Comparison of ENCODE assay signal across 23 mouse cellular contexts in genomic region chr4:137493187-137493586, GRCm38 (mm10). TPM values are rescaled to one million over a fixed set of nuclear protein-coding genes. Genes with fewer than 3 reads are reported as not detected.
DNase-seq lines count a peak whose midpoint lies in the region; ATAC-seq and TF ChIP-seq lines count a peak whose summit lies in the region.
"Had no signal": no experiment of that assay in that cellular context is flagged by ENCODE, and none has a peak within 500 bp of the region (broad histone marks: within the 10 kb centered on the region; RNA-seq: fewer than 3 reads in every experiment).

No protein-coding gene starts in this region.

- TF ChIP-seq CTCF in lung, adult 2 months (IDR thresholded peaks at IDR 0.05; ENCODE audit: insufficient read depth, low read length), result no peak

- no peak for ATAC-seq in heart, embryonic 15.5 days (replicated peaks; ENCODE audit: insufficient number of reproducible peaks, insufficient read depth, low FRiP score, low read depth)
- no peak for ATAC-seq in lung, embryonic 16.5 days (ENCODE audit: low read depth)
- ATAC-seq in limb, embryonic 14.5 days (ENCODE audit: low FRiP score, low read depth), result no peak
- no peak for ATAC-seq in hindbrain, embryonic 16.5 days
- ATAC-seq: forebrain, embryonic 15.5 days; intestine, embryonic 16.5 days; liver, postnatal 0 days; midbrain, embryonic 15.5 days; Patski had no signal

- intact Hi-C loops in heart, postnatal 25 days (cut with DNase I), result no loop called here

- no peak for TF ChIP-seq POLR2A in lung, adult 2 months (IDR thresholded peaks at IDR 0.05; ENCODE audit: borderline replicate concordance, extremely low read depth, low read depth, low read length)
- no peak for TF ChIP-seq POLR2A in limb, embryonic 14.5 days (IDR thresholded peaks at IDR 0.05; ENCODE audit: borderline replicate concordance, extremely low read depth, insufficient read depth, insufficient read length)

- no peaks in the 10 kb centered on the region for H3K9me3 ChIP-seq in heart, embryonic 15.5 days (replicated peaks)
- H3K9me3 ChIP-seq in lung, embryonic 16.5 days (ENCODE audit: control insufficient read depth, low read length), result no peaks in the 10 kb centered on the region
- H3K9me3 ChIP-seq in limb, embryonic 14.5 days (ENCODE audit: control insufficient read depth, low read length), result no peaks in the 10 kb centered on the region
- H3K9me3 ChIP-seq in hindbrain, embryonic 16.5 days (ENCODE audit: control insufficient read depth, low read length), result no peaks in the 10 kb centered on the region
- H3K9me3 ChIP-seq: forebrain, embryonic 15.5 days; hindbrain, embryonic 12.5 days; midbrain, embryonic 15.5 days had no signal

- DNase-seq in cerebellum, adult 11-12 months, result peak; percentile 2
- no peak for DNase-seq in cerebellum, postnatal 36 days
- DNase-seq in heart, postnatal 25 days (ENCODE audit: low spot score), result no peak
- no peak for DNase-seq in lung, adult 2 months
- no peak for DNase-seq in limb, embryonic 14.5 days (ENCODE audit: low spot score)
- DNase-seq: cerebellum, adult 18-20 months; layer of hippocampus, postnatal 36 days; liver, postnatal 0 days; right cerebral cortex, postnatal 25 days; thymus, adult 18-20 months had no signal

- no peaks in the 10 kb centered on the region for H3K36me3 ChIP-seq in heart, embryonic 15.5 days
- no peaks in the 10 kb centered on the region for H3K36me3 ChIP-seq in lung, embryonic 16.5 days (ENCODE audit: control insufficient read depth, insufficient read depth, low read length)
- 0 out of 2 replicates have a peak, but pooled peaks cover 6% of the 10 kb centered on the region for H3K36me3 ChIP-seq in limb, embryonic 14.5 days (ENCODE audit: control insufficient read depth, insufficient read depth, low read length)
- H3K36me3 ChIP-seq in hindbrain, embryonic 16.5 days (ENCODE audit: control insufficient read depth, insufficient read depth, low read length), result no peaks in the 10 kb centered on the region
- H3K36me3 ChIP-seq: forebrain, embryonic 15.5 days; hindbrain, embryonic 12.5 days; midbrain, embryonic 15.5 days had no signal

- H3K27ac ChIP-seq in heart, embryonic 15.5 days, result peak overlapping the region; percentile 96
- H3K27ac ChIP-seq in lung, embryonic 16.5 days (ENCODE audit: low read length), result peak overlapping the region; percentile 34
- H3K27ac ChIP-seq in limb, embryonic 14.5 days (replicated peaks; ENCODE audit: low read depth, low read length), result 0 out of 2 replicates have a peak overlapping the region, but pooled peaks have one; percentile 8
- H3K27ac ChIP-seq in hindbrain, embryonic 16.5 days (ENCODE audit: low read depth, low read length), result no peak overlapping the region
- H3K27ac ChIP-seq: forebrain, embryonic 15.5 days; hindbrain, embryonic 12.5 days; midbrain, embryonic 15.5 days had no signal

- no peak overlapping the region for H3K9ac ChIP-seq in heart, embryonic 15.5 days
- H3K9ac ChIP-seq in lung, embryonic 16.5 days (ENCODE audit: low read length), result no peak overlapping the region
- no peak overlapping the region for H3K9ac ChIP-seq in limb, embryonic 14.5 days (ENCODE audit: low read depth, low read length, severe bottlenecking)
- H3K9ac ChIP-seq in hindbrain, embryonic 16.5 days (ENCODE audit: low read depth, low read length), result no peak overlapping the region
- H3K9ac ChIP-seq: forebrain, embryonic 15.5 days; hindbrain, embryonic 12.5 days; liver, postnatal 0 days; midbrain, embryonic 15.5 days had no signal

- H3K4me3 ChIP-seq in heart, embryonic 15.5 days, result no peak overlapping the region
- H3K4me3 ChIP-seq in lung, embryonic 16.5 days (ENCODE audit: low read length), result no peak overlapping the region
- no peak overlapping the region for H3K4me3 ChIP-seq in lung, adult 2 months (replicated peaks; ENCODE audit: extremely low read depth, low read depth, low read length)
- no peak overlapping the region for H3K4me3 ChIP-seq in limb, embryonic 14.5 days (replicated peaks; ENCODE audit: low read length)
- H3K4me3 ChIP-seq in hindbrain, embryonic 16.5 days (ENCODE audit: low read length), result no peak overlapping the region
- H3K4me3 ChIP-seq: forebrain, embryonic 15.5 days; hindbrain, embryonic 12.5 days; midbrain, embryonic 15.5 days had no signal

- peaks cover 89% of the 10 kb centered on the region for H3K4me1 ChIP-seq in heart, embryonic 15.5 days (replicated peaks)
- peaks cover 61% of the 10 kb centered on the region for H3K4me1 ChIP-seq in lung, embryonic 16.5 days (replicated peaks; ENCODE audit: control insufficient read depth, insufficient read depth, low read length)
- H3K4me1 ChIP-seq in lung, adult 2 months (ENCODE audit: control insufficient read depth, insufficient read depth, low read length), result peaks cover 11% of the 10 kb centered on the region
- H3K4me1 ChIP-seq in limb, embryonic 14.5 days (ENCODE audit: control insufficient read depth, insufficient read depth, low read length), result peaks cover 54% of the 10 kb centered on the region
- H3K4me1 ChIP-seq in hindbrain, embryonic 16.5 days (ENCODE audit: control insufficient read depth, insufficient read depth, low read depth, low read length), result peaks cover 13% of the 10 kb centered on the region

- 78% methylated on average over 4 of the region's 4 CpGs for WGBS in heart, embryonic 15.5 days
- 71% methylated on average over 4 of the region's 4 CpGs for WGBS in lung, embryonic 16.5 days
- 83% methylated on average over 4 of the region's 4 CpGs for WGBS in lung, adult 2 months
- 89% methylated on average over 4 of the region's 4 CpGs for WGBS in limb, embryonic 14.5 days
- 94% methylated on average over 4 of the region's 4 CpGs for WGBS in hindbrain, embryonic 16.5 days

- H3K27me3 ChIP-seq in heart, embryonic 15.5 days, result no peaks in the 10 kb centered on the region
- no peaks in the 10 kb centered on the region for H3K27me3 ChIP-seq in lung, embryonic 16.5 days (ENCODE audit: control insufficient read depth, insufficient read depth, low read depth, low read length)
- H3K27me3 ChIP-seq in limb, embryonic 14.5 days (ENCODE audit: control insufficient read depth, insufficient read depth, low read length), result no peaks in the 10 kb centered on the region
- H3K27me3 ChIP-seq in hindbrain, embryonic 16.5 days (replicated peaks; ENCODE audit: control insufficient read depth, insufficient read depth, low read length), result 0 out of 2 replicates have a peak, but pooled peaks cover 2% of the 10 kb centered on the region
- H3K27me3 ChIP-seq: forebrain, embryonic 15.5 days; hindbrain, embryonic 12.5 days; midbrain, embryonic 15.5 days; Patski had no signal

- no peak overlapping the region for H3K4me2 ChIP-seq in heart, embryonic 15.5 days
- H3K4me2 ChIP-seq in lung, embryonic 16.5 days (ENCODE audit: low read depth, low read length), result no peak overlapping the region
- no peak overlapping the region for H3K4me2 ChIP-seq in limb, embryonic 14.5 days (replicated peaks; ENCODE audit: low read depth, low read length, severe bottlenecking)
- H3K4me2 ChIP-seq in hindbrain, embryonic 16.5 days (ENCODE audit: low read length), result no peak overlapping the region
- H3K4me2 ChIP-seq: forebrain, embryonic 15.5 days; hindbrain, embryonic 12.5 days; midbrain, embryonic 15.5 days had no signal

RNA-seq across cellular contexts. Expression of gene Hspg2, which starts 24.6 kb away (rescaled TPM):
- 41.3 and 56.3 TPM in 2 replicates for polyA plus RNA-seq in heart, embryonic 15.5 days (2015; fragmentation: Nextera tagmentation; extraction: Ambion mirVana)
- total RNA-seq in heart, postnatal 25 days (2021), result 100 to 1,000 TPM; 249 to 297 TPM
- polyA plus RNA-seq in lung, embryonic 16.5 days (2015; fragmentation: Nextera tagmentation; extraction: Ambion mirVana), result 34.7 and 35.2 TPM in 2 replicates
- 67.8 and 76.2 TPM in 2 replicates for polyA plus RNA-seq in lung, adult 2 months (2012; rRNA removed)
- 97.4 and 126 TPM in 2 replicates for polyA plus RNA-seq in limb, embryonic 14.5 days (2012; rRNA removed)
- polyA plus RNA-seq in limb, embryonic 14.5 days (2014; fragmentation: Nextera tagmentation; extraction: Ambion mirVana), result 65.6 and 68.4 TPM in 2 replicates
- polyA plus RNA-seq in hindbrain, embryonic 16.5 days (2015; fragmentation: Nextera tagmentation; extraction: Ambion mirVana), result 6.5 and 9.3 TPM in 2 replicates

RNA-seq across cellular contexts. Expression of gene 1700013G24Rik, which starts 40.1 kb away (rescaled TPM):
- polyA plus RNA-seq in heart, embryonic 15.5 days (2015; fragmentation: Nextera tagmentation; extraction: Ambion mirVana), result not detected in 2 replicates
- total RNA-seq in heart, postnatal 25 days (2021), result not detected
- polyA plus RNA-seq in lung, embryonic 16.5 days (2015; fragmentation: Nextera tagmentation; extraction: Ambion mirVana), result not detected in 2 replicates
- polyA plus RNA-seq in lung, adult 2 months (2012; rRNA removed), result 0.15 TPM in 1 of 2 replicates, not detected in the other
- 0.23 and 0.26 TPM in 2 replicates for polyA plus RNA-seq in limb, embryonic 14.5 days (2012; rRNA removed)
- 0.30 TPM in 1 of 2 replicates, not detected in the other for polyA plus RNA-seq in limb, embryonic 14.5 days (2014; fragmentation: Nextera tagmentation; extraction: Ambion mirVana)
- not detected in 2 replicates for polyA plus RNA-seq in hindbrain, embryonic 16.5 days (2015; fragmentation: Nextera tagmentation; extraction: Ambion mirVana)
- total RNA-seq: gastrocnemius, postnatal 10 days; layer of hippocampus, postnatal 36 days; megakaryocyte, adult 5-6 weeks had no signal
- polyA plus RNA-seq: cortical plate, adult 2 months; forebrain, embryonic 15.5 days; hindbrain, embryonic 12.5 days; intestine, embryonic 16.5 days; limb, embryonic 11.5 days; liver, postnatal 0 days; midbrain, embryonic 15.5 days; Patski; urinary bladder, adult 2 months had no signal
